Mouse (Mus musculus): Measurements from ENCODE around the gene Oxa1l. TPM values are rescaled to one million over a fixed set of nuclear protein-coding genes. Genes with fewer than 3 reads are reported as not detected.
A peak's percentile ranks its signal among the peaks of the same experiment; 100 is the strongest.

Gene Oxa1l
- total and polyA plus RNA-seq, 2 experiments from 2014 or later = 74.8 to 85.6 TPM

GRCm38 (mm10) chr14:54381816-54382215, 21.2 kb downstream of the Oxa1l start:
- Histone ChIP-seq H3K4me2 (ENCODE audit: low read depth, low read length) (no peak overlapping the region), H3K27me3 (ENCODE audit: insufficient read depth, low read length) (no peaks in the 10 kb centered on the region), H3K9ac (replicated peaks; ENCODE audit: low read length) (no peak overlapping the region), H3K4me1 (ENCODE audit: insufficient read depth, low read length) (no peaks in the 10 kb centered on the region), H3K9me3 (ENCODE audit: low read length) (no peaks in the 10 kb centered on the region), H3K4me3 (ENCODE audit: low read length) (no peak overlapping the region), H3K36me3 (ENCODE audit: insufficient read depth, low read length) (no peaks in the 10 kb centered on the region), H3K27ac (no peak overlapping the region)
- ATAC-seq (no peak), DNase-seq (ENCODE audit: low spot score) (no peak)
- 72% methylated on average over 10 of the region's 10 CpGs for WGBS
- no peak for TF ChIP-seq CTCF (IDR thresholded peaks at IDR 0.05; ENCODE audit: low read depth)

GRCm38 (mm10) chr14:54382641-54383040, 22.0 kb downstream of the Oxa1l start:
- no peak for TF ChIP-seq CTCF (IDR thresholded peaks at IDR 0.05; ENCODE audit: low read depth)
- ATAC-seq (no peak), DNase-seq (ENCODE audit: low spot score) (no peak)

GRCm38 (mm10) chr14:54383355-54383771, 22.7 kb downstream of the Oxa1l start:
- no peak for TF ChIP-seq CTCF (IDR thresholded peaks at IDR 0.05; ENCODE audit: low read depth)
- no peak overlapping the region for H3K27ac ChIP-seq
- no peak for DNase-seq (ENCODE audit: low spot score)
- H3K36me3 ChIP-seq (ENCODE audit: insufficient read depth, low read length) = no peaks in the 10 kb centered on the region
- no peaks in the 10 kb centered on the region for H3K4me1 ChIP-seq (ENCODE audit: insufficient read depth, low read length)
- H3K9me3 ChIP-seq (ENCODE audit: low read length) = no peaks in the 10 kb centered on the region
- no peaks in the 10 kb centered on the region for H3K27me3 ChIP-seq (ENCODE audit: insufficient read depth, low read length)
- H3K4me3 ChIP-seq (ENCODE audit: low read length) = no peak overlapping the region
- ATAC-seq = 0 out of 2 replicates have a peak, but pooled peaks have one; percentile 12
- WGBS = 47% methylated on average over 4 of the region's 4 CpGs
- H3K4me2 ChIP-seq (ENCODE audit: low read depth, low read length) = no peak overlapping the region
- H3K9ac ChIP-seq (replicated peaks; ENCODE audit: low read length) = no peak overlapping the region

More at GRCm38 (mm10) chr14:54382641-54383040, 22.0 kb downstream of the Oxa1l start:
- no peaks in the 10 kb centered on the region for H3K36me3 ChIP-seq (ENCODE audit: insufficient read depth, low read length)
- 36% methylated on average over 9 of the region's 9 CpGs for WGBS
- H3K9me3 ChIP-seq (ENCODE audit: low read length) = no peaks in the 10 kb centered on the region
- H3K4me1 ChIP-seq (ENCODE audit: insufficient read depth, low read length) = no peaks in the 10 kb centered on the region
- no peak overlapping the region for H3K9ac ChIP-seq (replicated peaks; ENCODE audit: low read length)
- H3K4me3 ChIP-seq (ENCODE audit: low read length) = no peak overlapping the region
- H3K27ac ChIP-seq = no peak overlapping the region
- no peak overlapping the region for H3K4me2 ChIP-seq (ENCODE audit: low read depth, low read length)
- no peaks in the 10 kb centered on the region for H3K27me3 ChIP-seq (ENCODE audit: insufficient read depth, low read length)

GRCm38 (mm10) chr14:54384396-54384795, 23.8 kb downstream of the Oxa1l start:
- no peak overlapping the region for H3K4me3 ChIP-seq (ENCODE audit: low read length)
- no peak for TF ChIP-seq CTCF (IDR thresholded peaks at IDR 0.05; ENCODE audit: low read depth)
- no peak overlapping the region for H3K27ac ChIP-seq
- no peak for DNase-seq (ENCODE audit: low spot score)
- H3K36me3 ChIP-seq (ENCODE audit: insufficient read depth, low read length) = no peaks in the 10 kb centered on the region
- H3K4me2 ChIP-seq (ENCODE audit: low read depth, low read length) = no peak overlapping the region
- no peak overlapping the region for H3K9ac ChIP-seq (replicated peaks; ENCODE audit: low read length)
- no peaks in the 10 kb centered on the region for H3K27me3 ChIP-seq (ENCODE audit: insufficient read depth, low read length)
- ATAC-seq = no peak
- 94% methylated on average over 8 of the region's 8 CpGs for WGBS
- H3K4me1 ChIP-seq (ENCODE audit: insufficient read depth, low read length) = no peaks in the 10 kb centered on the region
- H3K9me3 ChIP-seq (ENCODE audit: low read length) = no peaks in the 10 kb centered on the region

- no peaks in the 10 kb centered on the region for H3K4me1 ChIP-seq (ENCODE audit: insufficient read depth, low read length)
- H3K9ac ChIP-seq (replicated peaks; ENCODE audit: low read length) = no peak overlapping the region
- H3K4me2 ChIP-seq (ENCODE audit: low read depth, low read length) = no peak overlapping the region
- no peak overlapping the region for H3K27ac ChIP-seq
- H3K4me3 ChIP-seq (ENCODE audit: low read length) = no peak overlapping the region
- H3K36me3 ChIP-seq (ENCODE audit: insufficient read depth, low read length) = no peaks in the 10 kb centered on the region
- no peaks in the 10 kb centered on the region for H3K27me3 ChIP-seq (ENCODE audit: insufficient read depth, low read length)
- DNase-seq (ENCODE audit: low spot score) (no peak), ATAC-seq (no peak)
- WGBS = 85% methylated on average over 7 of the region's 7 CpGs
- no peak for TF ChIP-seq CTCF (IDR thresholded peaks at IDR 0.05; ENCODE audit: low read depth)
- no peaks in the 10 kb centered on the region for H3K9me3 ChIP-seq (ENCODE audit: low read length)
Observed at GRCm38 (mm10) chr14:54385968-54386618, 25.5 kb downstream of the Oxa1l start.

- Histone ChIP-seq H3K9me3 (ENCODE audit: low read length) (no peaks in the 10 kb centered on the region), H3K27me3 (ENCODE audit: insufficient read depth, low read length) (no peaks in the 10 kb centered on the region), H3K27ac (no peak overlapping the region), H3K4me3 (ENCODE audit: low read length) (no peak overlapping the region), H3K9ac (replicated peaks; ENCODE audit: low read length) (no peak overlapping the region), H3K36me3 (ENCODE audit: insufficient read depth, low read length) (no peaks in the 10 kb centered on the region), H3K4me2 (ENCODE audit: low read depth, low read length) (no peak overlapping the region), H3K4me1 (ENCODE audit: insufficient read depth, low read length) (no peaks in the 10 kb centered on the region)
- ATAC-seq (no peak), DNase-seq (ENCODE audit: low spot score) (no peak)
- 64% methylated on average over 6 of the region's 6 CpGs for WGBS
- no peak for TF ChIP-seq CTCF (IDR thresholded peaks at IDR 0.05; ENCODE audit: low read depth)
Observed at GRCm38 (mm10) chr14:54387546-54387945, 26.9 kb downstream of the Oxa1l start.

GRCm38 (mm10) chr14:54390843-54391242, 30.2 kb downstream of the Oxa1l start:
- ATAC-seq (no peak), DNase-seq (ENCODE audit: low spot score) (no peak)
- Histone ChIP-seq H3K4me2 (ENCODE audit: low read depth, low read length) (no peak overlapping the region), H3K4me3 (ENCODE audit: low read length) (no peak overlapping the region), H3K27me3 (ENCODE audit: insufficient read depth, low read length) (no peaks in the 10 kb centered on the region), H3K27ac (no peak overlapping the region), H3K36me3 (ENCODE audit: insufficient read depth, low read length) (no peaks in the 10 kb centered on the region), H3K9me3 (ENCODE audit: low read length) (no peaks in the 10 kb centered on the region), H3K4me1 (ENCODE audit: insufficient read depth, low read length) (no peaks in the 10 kb centered on the region), H3K9ac (replicated peaks; ENCODE audit: low read length) (no peak overlapping the region)
- whole genome bisulfite sequencing = 62% methylated on average over 6 of the region's 6 CpGs
- no peak for TF ChIP-seq CTCF (IDR thresholded peaks at IDR 0.05; ENCODE audit: low read depth)

Measured in hindbrain, postnatal 0 days (tissue).